Mouse (Mus musculus) left cerebral cortex, adult 2 months (tissue): ENCODE results near the gene St6galnac4. TPM values are rescaled to one million over a fixed set of nuclear protein-coding genes. Genes with fewer than 3 reads are reported as not detected.

Experiments used
- DNase-seq, 2 experiments: peaks; one replicate each; pipeline ENCODE4 v3.0.0; 2021 to 2022; ENCODE audit warnings: low spot score in 2 of 2, mixed read lengths in 1 of 2; ENCODE audit errors: extremely low spot score in 1 of 2
- H3K27ac ChIP-seq: fragments of 200-600 bp; 2 replicates; pipeline ENCODE4 v1.8.1; 2022
- H3K4me3 ChIP-seq: fragments of 200-600 bp; 2 replicates; pipeline ENCODE4 v1.8.1; 2022
- CTCF ChIP-seq: fragments of 200-600 bp; IDR thresholded peaks from 2 replicates; pipeline ENCODE4 v1.8.1; 2022; ENCODE audit warnings: antibody characterized with exemption, mild to moderate bottlenecking, moderate library complexity
- intact Hi-C: fragments of 180-260 bp; cut with DNase I; formaldehyde crosslinking; loops from one replicate; pipeline ENCODE4 v1.15.1; 2025
- total RNA-seq, 2 experiments: library from RNA; stranded (reverse); gene quantifications; 2 replicates each; pipeline ENCODE4 v1.2.3; 2021

Gene St6galnac4
- total RNA-seq, 2 experiments from 2014 or later: 37.2 to 38.0 TPM

DNA sequence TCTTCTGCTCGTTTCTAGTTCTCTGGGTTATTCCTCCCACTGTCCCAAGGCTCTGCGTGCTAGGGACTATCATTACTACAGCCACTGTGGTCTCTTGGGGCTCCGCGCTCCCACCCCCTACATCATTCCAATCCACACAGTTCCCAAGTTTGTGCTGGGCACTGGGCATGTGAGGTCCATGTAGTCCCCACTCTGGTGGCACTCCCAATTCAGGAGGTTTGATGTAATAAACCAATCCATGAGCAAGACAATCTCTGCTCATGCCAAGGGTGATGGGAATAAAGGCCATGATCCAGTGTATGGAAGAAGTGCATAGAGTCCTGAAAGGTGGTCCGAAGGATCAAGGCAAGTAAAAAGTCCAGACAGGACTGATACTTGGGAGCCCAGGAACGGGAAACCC is 12.4 kb upstream of the St6galnac4 start, which contains the start of gene Pip5kl1:
Gene Pip5kl1, plus strand, starts transcription at position 301 of the 400 bp plus-strand sequence.
- H3K4me3 ChIP-seq: peak within 1 kb of the TSS; percentile 50
- intact Hi-C loops: no loop called here
- no peak for TF ChIP-seq CTCF
- H3K27ac ChIP-seq: peak within 1 kb of the TSS; percentile 80
- no peak for DNase-seq

DNA sequence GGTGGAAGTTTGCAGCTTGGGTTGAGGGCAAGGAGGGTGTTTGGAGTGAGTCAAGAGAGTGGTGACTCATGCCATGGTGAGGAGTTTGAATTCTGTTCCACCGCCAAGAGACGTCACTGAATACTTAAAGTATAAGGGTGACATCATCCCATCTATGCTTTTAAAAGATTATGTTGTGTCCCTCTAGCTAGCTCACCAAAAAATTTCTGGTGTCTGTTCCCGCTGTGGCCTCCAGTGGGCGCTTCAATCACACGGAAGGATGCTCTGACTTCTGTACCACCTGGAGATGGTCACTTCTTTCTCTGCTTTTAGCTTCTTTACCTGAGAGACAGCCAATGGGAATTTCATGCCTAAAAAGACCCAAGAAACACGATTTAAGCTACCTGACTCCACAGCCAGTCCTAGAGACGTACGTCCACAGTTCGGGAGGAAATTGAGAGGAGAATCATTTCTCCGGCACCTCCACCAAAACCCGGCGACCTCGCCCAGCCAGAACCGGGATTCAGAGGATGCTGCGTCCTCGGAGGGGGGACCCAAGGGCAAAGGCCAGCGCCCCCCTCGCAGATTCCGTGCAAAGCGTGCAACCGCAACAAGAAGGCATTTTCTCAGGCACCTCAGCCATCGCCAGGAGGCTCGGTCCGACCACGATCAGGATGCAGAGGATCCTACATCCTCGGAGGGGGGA is 11.9 kb upstream of the St6galnac4 start:
- intact Hi-C loops: loop anchor here (5.0 kb wide), 1 partner anchor 37 kb away; no protein-coding TSS in a partner anchor

GRCm38 (mm10) chr2:32575586-32576160 is 11.2 kb upstream of the St6galnac4 start, which contains the start of gene 9430097D07Rik:
TSS of gene 9430097D07Rik (minus strand) at chr2:32575684.
- Histone ChIP-seq H3K4me3 (peak within 1 kb of the TSS; percentile 50), H3K27ac (peak within 1 kb of the TSS; percentile 80)
- DNase-seq: peak; percentile 65 to 71
- intact Hi-C loops: loop anchor here (5.0 kb wide), 1 partner anchor 37 kb away; no protein-coding TSS in a partner anchor
- TF ChIP-seq CTCF: no peak

More for the DNA sequence above, 11.9 kb upstream of the St6galnac4 start:
- TF ChIP-seq CTCF: peak; percentile 87
- H3K27ac ChIP-seq: peak overlapping the region; percentile 80
- H3K4me3 ChIP-seq: peak overlapping the region; percentile 50
- peak; percentile 77 to 79 for DNase-seq

- DNase-seq: no peak
- H3K4me3 ChIP-seq: no peak overlapping the region
- no peak overlapping the region; the same call in 1 of the 2 replicates for H3K27ac ChIP-seq
- TF ChIP-seq CTCF: no peak
- intact Hi-C loops: loop anchor here (5.0 kb wide), 1 partner anchor 36 kb away; no protein-coding TSS in a partner anchor
These were observed 10.4 kb upstream of the St6galnac4 start for GRCm38 (mm10) chr2:32576532-32576931.

DNA sequence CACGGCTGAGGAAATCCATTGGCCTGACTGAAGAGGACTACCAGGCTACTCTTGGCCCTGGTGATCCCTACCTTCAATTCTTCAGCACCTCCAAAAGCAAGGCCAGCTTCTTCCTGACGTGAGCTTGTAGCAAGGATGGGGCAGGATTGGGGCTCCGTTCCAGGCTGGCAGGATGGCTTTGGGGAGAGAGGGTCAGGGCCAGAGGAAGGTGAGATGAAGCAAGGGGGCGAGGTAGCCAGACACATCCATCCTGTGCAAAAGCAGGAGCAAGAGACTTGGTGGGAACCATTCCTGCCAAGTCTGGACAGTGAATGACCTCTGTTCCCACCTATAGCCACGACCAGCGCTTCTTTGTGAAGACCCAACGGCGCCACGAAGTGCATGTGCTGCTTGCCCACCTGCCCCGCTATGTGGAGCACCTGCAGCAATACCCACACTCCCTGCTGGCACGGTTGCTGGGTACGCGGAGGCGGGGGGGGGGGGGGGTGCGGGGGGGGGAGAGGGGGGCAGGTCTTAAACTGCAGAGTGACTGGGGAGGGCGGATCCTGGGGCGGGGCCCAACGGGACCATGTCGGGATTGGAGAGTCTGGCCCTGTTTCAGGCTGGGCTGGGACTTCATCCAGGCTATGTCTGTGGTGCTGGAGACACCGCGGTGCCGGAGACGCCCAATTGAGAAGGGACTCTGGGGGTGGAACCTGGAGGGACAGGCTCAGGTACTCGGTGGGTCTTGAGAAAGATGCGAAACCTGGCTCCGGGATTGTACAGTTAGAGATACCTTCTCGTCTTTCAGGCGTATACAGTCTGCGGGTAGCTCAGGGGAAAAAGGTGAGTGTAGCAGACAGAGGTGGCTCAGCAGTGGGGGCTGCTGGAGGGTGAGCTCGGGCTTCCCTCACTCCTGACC is 8.5 kb upstream of the St6galnac4 start:
- Histone ChIP-seq H3K27ac (no peak overlapping the region), H3K4me3 (no peak overlapping the region)
- TF ChIP-seq CTCF: no peak
- intact Hi-C loops: loop anchor here (5.0 kb wide), 1 partner anchor 34 kb away; no protein-coding TSS in a partner anchor
- DNase-seq: peak in 1 of 2 experiments; percentile 51

- Histone ChIP-seq H3K4me3 (peak overlapping the region; percentile 32), H3K27ac (0 out of 2 replicates have a peak overlapping the region, but pooled peaks have one; percentile 4)
- peak; percentile 13 for TF ChIP-seq CTCF
- intact Hi-C loops: loop anchor here (5.0 kb wide), 1 partner anchor 111 kb away; no protein-coding TSS in a partner anchor
- DNase-seq: peak; percentile 72 to 79
These were observed 5.3 kb upstream of the St6galnac4 start for GRCm38 (mm10) chr2:32581450-32582095.

DNA sequence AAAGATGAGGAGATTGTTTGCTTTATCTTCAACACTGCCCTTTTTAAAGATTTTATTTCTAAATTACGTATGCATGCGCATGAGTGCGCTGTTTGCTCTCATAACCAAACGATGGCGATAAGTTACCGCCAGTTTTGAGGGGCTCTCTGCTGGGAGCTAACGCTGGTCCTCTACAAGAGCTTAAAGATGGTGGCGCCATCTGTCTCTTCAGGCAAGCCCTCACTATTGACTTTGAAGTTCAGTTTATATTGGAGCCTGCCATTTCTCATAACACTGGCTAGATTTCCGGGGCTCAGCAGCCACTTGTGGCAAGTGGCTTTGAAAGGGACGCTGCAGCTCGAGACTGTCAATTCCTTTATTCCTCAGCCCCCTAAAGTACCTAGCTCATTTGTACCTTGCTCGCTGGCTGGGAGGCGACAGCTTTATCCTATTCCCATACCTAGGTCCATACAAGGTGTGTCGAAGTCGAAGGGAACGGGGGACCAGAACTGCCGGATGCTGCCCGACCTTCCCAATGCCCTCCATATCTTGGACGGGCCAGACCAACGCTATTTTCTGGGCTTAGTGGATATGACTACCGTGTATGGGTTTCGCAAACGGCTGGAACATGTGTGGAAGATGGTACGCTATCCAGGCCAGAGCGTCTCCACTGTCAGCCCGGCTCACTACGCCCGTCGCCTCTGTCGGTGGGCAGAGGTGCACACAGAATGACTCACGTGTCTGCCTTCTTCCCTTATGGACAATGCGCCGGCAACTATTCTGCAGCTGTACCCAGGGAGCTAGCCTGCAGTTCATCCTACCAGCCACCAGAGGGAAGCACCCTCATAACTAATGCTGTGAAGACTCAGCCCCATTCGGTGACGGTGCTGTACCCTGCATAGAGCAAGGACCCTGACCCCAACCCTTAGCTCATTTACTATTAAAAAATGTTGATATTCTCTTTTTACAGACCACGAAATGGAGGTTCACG is 3.8 kb upstream of the St6galnac4 start:
- H3K27ac ChIP-seq: no peak overlapping the region
- peak; percentile 82 to 85 for DNase-seq
- intact Hi-C loops: loop anchor here (1.0 to 5.0 kb wide), 2 partner anchors 19 to 109 kb away; no protein-coding TSS in a partner anchor
- H3K4me3 ChIP-seq: 0 out of 2 replicates have a peak overlapping the region, but pooled peaks have one; percentile 9
- TF ChIP-seq CTCF: no peak; the same call in none of the 2 replicates

- intact Hi-C loops: no loop called here
- TF ChIP-seq CTCF: no peak
- Histone ChIP-seq H3K4me3 (no peak overlapping the region), H3K27ac (no peak overlapping the region)
- DNase-seq: no peak
These were observed 1.7 kb upstream of the St6galnac4 start for GRCm38 (mm10) chr2:32585149-32585714.

- no peak for DNase-seq
- no peak for TF ChIP-seq CTCF
- Histone ChIP-seq H3K4me3 (peak overlapping the region; percentile 62), H3K27ac (peak overlapping the region; percentile 84)
- intact Hi-C loops: loop anchor here (1.0 kb wide), 1 partner anchor 14 kb away; no protein-coding TSS in a partner anchor
These were observed 931 bp downstream of the St6galnac4 start for GRCm38 (mm10) chr2:32587731-32588321.
